Mouse (Mus musculus) macrophage (primary cell): ENCODE results near the gene Foxred2. TPM values are rescaled to one million over a fixed set of nuclear protein-coding genes. Genes with fewer than 3 reads are reported as not detected.

Experiments used
- H3K27ac ChIP-seq: fragments of 350-480 bp; formaldehyde crosslinking; 2 replicates; pipeline ENCODE4 v1.9.0; 2021
- H3K36me3 ChIP-seq: fragments of 350-480 bp; formaldehyde crosslinking; 2 replicates; pipeline ENCODE4 v1.9.0; 2021; ENCODE audit errors: inconsistent target
- H3K4me3 ChIP-seq: fragments of 350-480 bp; formaldehyde crosslinking; 2 replicates; pipeline ENCODE4 v1.9.0; 2021; ENCODE audit errors: inconsistent target
- H3K79me2 ChIP-seq: fragments of 350-480 bp; formaldehyde crosslinking; 2 replicates; pipeline ENCODE4 v1.9.0; 2021; ENCODE audit errors: inconsistent target
- WGBS: methylation state at CpG from one replicate; pipeline ENCODE4 v1.1.7; 2026; ENCODE audit warnings: inconsistent platforms; ENCODE audit not compliant: missing documents; 5-methylcytosine and 5-hydroxymethylcytosine counted together
- polyA plus RNA-seq: library from polyadenylated mRNA; stranded (reverse); fragments of 250-400 nt; gene quantifications from 3 replicates; pipeline ENCODE4 v1.2.4, GENCODE M21; 2018; ENCODE audit warnings: inconsistent platforms

Foxred2 gene
- polyA plus RNA-seq, 1 experiment from 2014 or later, result 18.7 TPM

GRCm38 (mm10) chr15:77891766-77892165, 64.8 kb downstream of the Foxred2 start:
- Histone ChIP-seq H3K79me2 (no peaks in the 10 kb centered on the region), H3K4me3 (no peak overlapping the region), H3K36me3 (no peaks in the 10 kb centered on the region), H3K27ac (no peak overlapping the region)
- 68% methylated on average over 8 of the region's 8 CpGs for WGBS

Other genes starting within 250 kb of the Foxred2 start
- 0.42 to 2.2 TPM (median 1.1 TPM) in 3 replicates for gene Apol9b, start 227.7 kb downstream of the Foxred2 start, polyA plus RNA-seq
- not detected in 3 replicates for gene Apol8, start 199.7 kb downstream of the Foxred2 start, polyA plus RNA-seq
- 130 to 219 TPM (median 188 TPM) in 3 replicates for gene Myh9, start 114.5 kb downstream of the Foxred2 start, polyA plus RNA-seq
- gene Txn2, start 27.7 kb downstream of the Foxred2 start, polyA plus RNA-seq, result 106 to 159 TPM (median 117 TPM) in 3 replicates
- gene Eif3d, start 14.1 kb upstream of the Foxred2 start, polyA plus RNA-seq, result 88.8 to 149 TPM (median 102 TPM) in 3 replicates
- not detected in 3 replicates for gene Cacng2, start 163.3 kb upstream of the Foxred2 start, polyA plus RNA-seq
- 12.6 to 19.9 TPM (median 13.4 TPM) in 3 replicates for gene Ift27, start 217.4 kb upstream of the Foxred2 start, polyA plus RNA-seq
- not detected in 3 replicates for gene Pvalb, start 249.7 kb upstream of the Foxred2 start, polyA plus RNA-seq